Mouse (Mus musculus) heart, adult 18-20 months (tissue): ENCODE measurements around the gene Pgap2. TPM values are rescaled to one million over a fixed set of nuclear protein-coding genes. Genes with fewer than 3 reads are reported as not detected.

Source experiments
- DNase-seq, 2 experiments: peaks; one replicate each; pipeline ENCODE4 v3.0.0; 2021 to 2022; ENCODE audit warnings: mixed read lengths in 1 of 2
- long read RNA-seq, 2 experiments: library from polyadenylated mRNA; stranded (forward); transcript quantifications; one replicate each; pipeline ENCODE4 v2.0.0; 2021
- total RNA-seq, 2 experiments: library from RNA; stranded (reverse); gene quantifications; 2 replicates each; pipeline ENCODE4 v1.2.3; 2021

Gene Pgap2
- 10 to 100 TPM; 77.6 to 82.5 TPM for total RNA-seq
- long read RNA-seq, experiment 1, transcript Pgap2-201 (7 exons, 1,201 nt): major isoform, 25 of 51 reads
- long read RNA-seq, experiment 1, transcript Pgap2-225 (7 exons, 2,034 nt): minor isoform, 5 of 51 reads
- long read RNA-seq, experiment 1, partial matches to known transcripts: 0 of 51 reads
- long read RNA-seq, experiment 1, other reads (novel, unspliced or antisense): 19 of 51 reads
- long read RNA-seq, experiment 2, transcript Pgap2-201 (7 exons, 1,201 nt): major isoform, 8 of 27 reads
- long read RNA-seq, experiment 2, partial matches to known transcripts: 0 of 27 reads
- long read RNA-seq, experiment 2, other reads (novel, unspliced or antisense): 16 of 27 reads

DNA sequence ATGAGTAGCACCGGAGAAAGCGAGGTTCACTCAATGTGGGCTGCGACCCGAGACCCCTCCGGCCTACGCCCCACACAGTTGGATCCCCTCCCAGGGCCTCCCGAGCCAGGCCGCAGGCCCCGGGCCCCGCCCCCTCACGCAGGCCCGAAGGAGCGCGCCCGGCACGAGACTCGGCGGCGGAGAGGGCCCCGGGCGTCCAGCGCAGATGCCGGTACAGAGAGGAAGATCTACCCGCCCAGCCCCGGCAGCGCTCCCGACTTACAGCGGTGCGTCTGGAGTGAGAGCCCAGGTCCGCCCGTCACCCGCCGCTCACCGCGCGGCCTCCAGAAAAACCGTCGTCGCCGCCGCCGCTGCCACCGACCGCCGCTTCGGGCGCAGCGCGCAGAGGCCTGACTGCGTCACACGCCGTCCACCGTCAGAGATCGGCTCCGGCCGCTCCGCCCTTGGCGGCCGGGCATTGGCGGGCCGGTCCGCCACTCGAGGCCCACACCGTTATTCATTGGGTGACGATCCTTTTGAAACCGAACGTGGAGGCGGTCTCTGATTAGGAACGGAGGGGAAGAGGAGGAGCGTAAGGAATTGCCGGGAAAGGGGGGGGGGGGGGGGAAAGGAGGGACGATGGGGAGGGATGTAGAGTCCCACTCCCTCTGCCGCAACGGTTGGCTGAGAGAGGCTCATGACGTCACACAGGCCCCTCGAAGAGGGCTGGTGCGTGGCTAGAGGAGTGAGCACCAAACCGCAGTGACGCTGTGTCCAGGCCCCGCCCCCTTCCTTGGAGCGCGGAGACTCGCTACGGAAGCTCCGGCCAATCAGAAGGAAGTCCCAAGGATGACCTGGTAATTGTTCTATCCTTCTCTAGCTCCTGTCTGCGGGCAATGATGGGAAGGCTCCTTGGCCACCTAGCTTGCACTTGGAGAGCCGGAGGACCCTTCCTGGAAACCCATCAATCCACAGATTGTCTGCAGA lies at the start of gene Pgap2, which contains the start of gene Nup98:
Gene Pgap2, plus strand, starts transcription at position 453 of the 966 bp plus-strand sequence.
Gene Nup98, minus strand, starts transcription at position 421 of the 966 bp plus-strand sequence.
- peak; percentile 99 for DNase-seq

DNA sequence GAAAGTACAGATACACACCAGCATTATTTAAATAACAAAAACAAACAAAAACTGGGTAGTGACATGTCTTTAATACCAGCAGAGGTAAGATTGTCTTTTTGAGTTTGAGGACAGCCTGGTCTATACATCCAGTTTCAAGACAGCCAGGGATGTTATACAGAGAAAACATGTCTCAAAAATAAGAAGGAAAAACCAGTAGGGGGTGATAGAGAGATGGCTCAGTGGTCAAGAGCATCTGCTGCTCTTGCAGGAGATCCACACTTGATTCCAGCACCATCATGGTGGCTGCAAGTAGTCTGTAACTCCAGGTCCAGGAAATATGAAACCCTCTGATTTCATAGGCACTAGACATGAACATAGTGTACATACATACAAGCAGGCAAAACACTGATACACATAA lies 39.7 kb upstream of the Pgap2 start:
- peak in 1 of 2 experiments; percentile 7 for DNase-seq

DNA sequence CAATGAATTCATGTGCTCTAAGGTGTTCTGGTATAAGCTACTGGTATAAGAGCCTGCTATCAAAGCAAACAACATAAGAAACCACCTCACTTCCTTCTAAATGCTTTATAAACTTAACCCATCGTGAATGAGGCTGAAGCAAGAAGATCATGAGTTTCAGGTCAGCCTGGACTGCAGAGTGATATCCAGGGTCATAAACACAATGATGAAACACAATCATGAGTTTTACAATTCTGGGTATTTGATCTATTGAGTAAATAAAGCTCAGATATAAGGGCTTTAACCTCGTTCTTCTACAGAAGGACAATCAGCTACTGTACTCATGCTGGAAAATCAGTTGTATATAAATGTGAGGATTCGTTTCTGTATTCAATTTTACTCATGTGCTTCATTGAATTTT lies 26.2 kb upstream of the Pgap2 start:
- DNase-seq: no peak

DNA sequence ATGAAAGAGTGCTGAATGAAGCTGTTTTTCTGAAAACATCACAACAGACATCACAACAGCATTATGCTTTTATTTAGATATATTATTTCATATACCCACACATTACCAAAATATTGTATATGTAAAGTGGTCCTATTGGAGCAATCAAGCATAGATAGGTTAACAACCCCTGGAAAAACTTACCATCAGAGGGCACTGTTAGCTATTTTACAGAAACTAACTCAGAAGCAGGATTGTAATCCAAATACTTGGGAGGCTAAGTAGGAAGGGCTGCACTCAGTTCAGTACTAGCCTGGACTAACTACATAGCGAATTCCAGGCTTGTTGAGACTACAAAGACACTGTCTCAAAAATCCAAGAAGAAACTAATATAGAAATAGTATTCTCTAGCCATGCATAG lies 17.7 kb upstream of the Pgap2 start:
- DNase-seq: peak in 1 of 2 experiments; percentile 32

DNA sequence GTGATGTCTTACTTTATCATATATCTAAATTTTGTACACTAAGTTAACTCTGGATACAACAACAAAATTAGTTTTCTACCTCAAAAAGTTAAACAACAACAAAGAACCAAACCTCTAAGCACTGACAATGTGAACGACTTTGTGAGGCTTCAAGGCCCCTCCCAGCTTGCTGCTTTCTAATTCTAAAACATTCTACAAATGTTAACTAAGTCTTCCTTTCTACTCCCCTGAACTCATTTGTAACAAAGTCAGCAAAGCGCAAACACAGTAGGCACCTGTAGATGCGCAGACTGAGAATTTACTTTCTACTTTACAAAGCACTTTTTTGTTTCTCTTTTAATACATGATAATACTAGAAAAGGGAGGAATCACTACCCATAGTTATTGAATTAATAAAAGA lies 9.4 kb upstream of the Pgap2 start:
- DNase-seq: no peak

DNA sequence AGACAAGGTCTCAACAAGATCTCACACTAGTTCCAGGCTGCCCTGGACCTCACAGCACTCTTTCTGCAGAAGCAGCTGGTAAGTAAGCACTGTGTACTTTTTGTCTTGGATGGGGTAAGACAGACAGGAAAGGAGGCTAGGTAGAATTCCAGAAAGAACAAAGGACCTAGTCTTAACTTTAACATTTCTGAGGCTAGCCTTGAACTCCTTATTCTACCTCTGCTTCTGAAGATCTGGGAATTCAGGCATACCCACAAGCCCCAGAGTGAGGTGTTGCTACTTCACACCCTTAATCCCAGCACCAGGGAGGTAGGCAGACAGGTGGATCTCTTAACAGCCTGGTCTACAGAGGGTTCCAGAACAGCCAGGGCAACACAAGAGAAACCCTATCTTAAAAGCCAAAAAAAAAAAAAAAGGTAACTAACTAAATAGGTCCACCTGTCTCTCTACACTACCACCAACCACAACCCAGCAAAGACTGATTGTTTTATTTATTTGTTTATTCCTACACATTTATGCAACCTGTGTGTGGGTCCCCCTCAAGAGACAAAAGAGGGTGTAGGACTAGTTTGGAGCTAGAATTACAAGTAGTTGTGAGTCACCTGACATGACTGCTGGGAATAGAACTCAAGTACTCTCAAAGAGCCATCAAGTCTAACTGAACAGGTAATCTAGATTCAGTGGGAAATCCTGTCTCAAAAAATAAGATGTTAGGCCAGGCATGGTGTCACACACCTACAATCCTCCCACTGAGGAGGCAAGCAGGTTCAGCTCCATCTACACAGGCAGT lies 8.8 kb upstream of the Pgap2 start:
- DNase-seq: no peak

DNA sequence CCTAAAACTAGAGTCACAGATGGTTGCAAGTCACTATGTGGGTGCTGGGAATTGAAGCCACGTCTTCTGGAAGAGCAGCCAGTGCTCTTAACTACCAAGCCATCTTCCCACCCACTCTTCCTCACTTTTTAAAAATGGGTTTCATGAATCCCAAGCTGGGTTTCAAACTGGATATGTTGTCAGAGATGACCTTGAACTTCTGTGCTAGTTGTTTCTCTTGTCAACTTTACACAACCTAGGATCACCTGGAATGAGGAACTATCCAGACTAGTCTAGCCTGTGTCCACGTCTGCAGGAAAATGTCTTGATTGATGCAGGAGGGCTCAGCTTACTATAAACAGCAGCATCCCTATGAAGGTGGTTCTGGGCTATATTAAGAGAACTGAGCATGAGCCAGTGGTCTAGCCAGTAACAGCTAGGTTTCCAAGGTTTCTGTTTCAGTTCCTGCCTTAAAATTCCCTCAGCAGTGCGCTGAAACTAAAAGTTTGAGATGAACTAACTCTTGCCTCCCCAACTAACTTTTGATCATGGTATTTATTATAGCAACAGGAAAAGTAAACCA lies 5.6 kb upstream of the Pgap2 start:
- DNase-seq: no peak

DNA sequence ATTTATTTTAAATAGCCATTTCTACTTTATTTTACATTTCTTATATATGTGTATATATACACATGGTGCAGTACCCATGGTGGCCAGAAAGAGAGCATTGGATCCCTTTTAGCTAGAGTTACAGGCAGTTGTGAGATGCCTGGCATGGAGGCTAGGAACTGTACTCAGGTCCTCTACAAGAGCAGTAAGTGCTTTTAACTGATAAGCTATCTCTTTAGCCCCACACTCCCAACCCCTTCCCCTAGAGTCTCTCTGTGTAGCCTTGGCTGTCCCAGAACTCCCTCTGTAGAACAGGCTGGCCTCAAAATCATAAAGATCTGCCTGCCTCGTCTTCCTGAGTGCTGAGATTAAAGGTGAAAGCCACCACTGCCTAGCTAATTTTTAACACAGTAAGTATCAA lies 4.4 kb upstream of the Pgap2 start:
- DNase-seq: no peak

DNA sequence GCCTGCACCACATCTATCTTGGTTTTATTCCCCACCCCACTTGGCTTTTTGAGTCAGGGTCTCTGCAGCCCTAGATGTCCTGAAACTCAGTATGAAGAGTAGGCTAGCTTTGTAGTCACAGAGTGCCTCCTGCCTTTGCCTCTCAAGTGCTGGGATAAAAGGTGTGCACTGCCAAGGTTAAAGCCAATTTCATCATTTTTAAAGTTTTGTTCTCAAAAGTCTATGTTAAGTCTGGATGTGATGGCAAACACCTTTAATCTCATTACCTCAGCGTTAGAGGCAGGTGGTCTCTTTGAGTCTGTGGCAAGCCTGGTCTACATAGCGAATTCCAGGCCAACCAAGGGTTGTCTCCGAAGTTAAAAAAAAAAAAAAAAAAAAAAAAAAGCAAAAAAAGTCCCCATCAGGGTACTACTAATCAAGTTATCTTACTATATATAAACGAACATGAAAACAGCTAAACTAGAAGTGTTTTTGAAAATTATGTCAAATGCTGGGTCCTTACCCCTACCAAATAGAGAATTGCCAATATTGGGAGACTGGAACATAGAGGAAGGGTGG lies 1.1 kb upstream of the Pgap2 start:
- no peak for DNase-seq

DNA sequence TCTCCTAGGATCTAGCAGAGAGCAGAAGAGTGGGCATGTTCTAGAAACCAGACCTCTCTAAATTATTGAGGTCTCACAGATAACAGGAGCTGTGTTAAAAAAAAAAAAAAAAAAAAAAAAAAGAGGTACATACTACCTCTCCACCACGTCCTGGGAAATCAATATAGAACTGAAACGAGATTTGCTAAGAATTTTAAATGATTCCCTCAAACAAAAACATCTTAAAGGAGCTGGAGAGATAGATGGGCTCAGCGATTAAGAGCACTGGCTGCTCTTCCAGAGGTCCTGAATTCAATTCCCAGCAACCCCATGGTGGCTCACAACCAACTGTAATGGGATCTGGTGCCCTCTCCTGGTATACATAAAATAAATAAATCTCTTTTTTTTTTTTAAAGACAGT lies 1.1 kb downstream of the Pgap2 start:
- DNase-seq: no peak

DNA sequence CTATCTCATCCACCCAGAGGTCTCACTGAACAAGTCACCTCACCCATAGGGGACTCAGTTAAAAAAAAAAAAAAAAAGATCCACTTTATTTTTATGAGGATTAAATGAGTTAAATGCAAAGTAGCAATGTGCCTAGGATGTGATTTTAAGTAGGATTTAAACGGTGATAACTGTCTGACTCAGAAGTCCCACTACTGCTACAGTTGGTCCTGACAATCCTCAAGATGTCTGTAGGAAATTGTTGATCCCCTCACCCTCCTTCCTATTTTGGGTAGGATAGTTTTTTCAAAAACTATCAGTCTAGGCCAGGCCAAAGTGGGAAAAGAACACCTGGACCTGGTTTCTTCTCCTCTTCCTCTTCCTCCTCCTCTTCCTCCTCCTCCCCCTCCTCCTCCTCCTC lies 11.9 kb downstream of the Pgap2 start:
- no peak for DNase-seq

DNA sequence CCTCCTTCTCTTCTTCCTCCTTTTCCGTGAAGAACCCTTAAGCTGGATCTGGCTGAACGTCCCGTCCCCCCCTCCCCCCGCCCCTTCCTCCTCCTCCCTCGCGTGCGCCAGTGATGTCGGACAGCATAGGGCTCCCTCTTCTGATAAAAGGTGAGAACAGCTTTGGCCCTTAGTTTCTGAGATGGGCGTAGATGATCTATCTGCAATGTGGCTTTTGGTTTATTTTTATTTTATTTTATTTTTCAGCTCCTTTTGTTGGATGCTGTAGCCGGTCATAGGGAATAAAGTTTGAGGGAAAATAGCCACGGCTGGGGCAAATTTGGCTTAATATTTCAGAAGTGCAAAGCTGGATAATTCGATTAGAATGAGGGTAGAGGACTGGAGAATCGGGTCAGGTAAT lies 12.3 kb downstream of the Pgap2 start:
- peak; percentile 62 to 68 for DNase-seq

DNA sequence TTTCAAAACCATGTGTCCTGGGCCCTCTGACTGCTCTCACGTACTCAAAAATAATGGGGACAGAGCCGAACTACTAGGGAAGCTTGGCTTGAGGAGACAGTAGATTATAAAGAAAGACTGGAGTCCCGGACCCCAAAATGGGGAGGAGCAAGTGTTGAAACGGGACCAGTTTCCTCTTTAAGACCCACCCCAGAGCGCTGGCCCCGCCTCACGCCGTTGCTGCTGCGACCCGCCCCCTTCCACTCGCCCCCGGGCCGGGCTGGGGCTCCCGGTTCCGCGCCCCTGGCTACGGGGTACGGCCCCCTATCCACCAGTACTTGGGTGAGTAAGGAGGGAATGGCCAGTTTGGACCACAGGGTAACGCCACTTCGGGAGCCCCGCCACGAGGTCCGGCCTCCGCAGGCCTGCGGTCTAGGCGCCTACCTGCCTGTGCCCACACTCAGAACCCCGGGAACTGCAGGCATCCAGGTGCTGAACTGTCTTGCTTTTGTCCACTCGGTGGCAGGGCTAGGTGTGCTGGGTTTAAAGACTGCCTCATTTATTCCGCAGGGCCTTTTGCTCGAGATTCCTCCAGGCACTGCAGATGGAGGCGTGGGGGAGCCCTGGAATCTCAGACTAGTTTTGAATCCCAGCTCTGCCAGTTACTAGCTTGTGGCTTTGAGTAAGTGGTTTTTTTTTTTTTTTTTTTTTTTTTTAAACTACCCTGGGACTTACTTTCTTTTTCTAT lies 13.0 kb downstream of the Pgap2 start:
- DNase-seq: peak; percentile 84 to 86

DNA sequence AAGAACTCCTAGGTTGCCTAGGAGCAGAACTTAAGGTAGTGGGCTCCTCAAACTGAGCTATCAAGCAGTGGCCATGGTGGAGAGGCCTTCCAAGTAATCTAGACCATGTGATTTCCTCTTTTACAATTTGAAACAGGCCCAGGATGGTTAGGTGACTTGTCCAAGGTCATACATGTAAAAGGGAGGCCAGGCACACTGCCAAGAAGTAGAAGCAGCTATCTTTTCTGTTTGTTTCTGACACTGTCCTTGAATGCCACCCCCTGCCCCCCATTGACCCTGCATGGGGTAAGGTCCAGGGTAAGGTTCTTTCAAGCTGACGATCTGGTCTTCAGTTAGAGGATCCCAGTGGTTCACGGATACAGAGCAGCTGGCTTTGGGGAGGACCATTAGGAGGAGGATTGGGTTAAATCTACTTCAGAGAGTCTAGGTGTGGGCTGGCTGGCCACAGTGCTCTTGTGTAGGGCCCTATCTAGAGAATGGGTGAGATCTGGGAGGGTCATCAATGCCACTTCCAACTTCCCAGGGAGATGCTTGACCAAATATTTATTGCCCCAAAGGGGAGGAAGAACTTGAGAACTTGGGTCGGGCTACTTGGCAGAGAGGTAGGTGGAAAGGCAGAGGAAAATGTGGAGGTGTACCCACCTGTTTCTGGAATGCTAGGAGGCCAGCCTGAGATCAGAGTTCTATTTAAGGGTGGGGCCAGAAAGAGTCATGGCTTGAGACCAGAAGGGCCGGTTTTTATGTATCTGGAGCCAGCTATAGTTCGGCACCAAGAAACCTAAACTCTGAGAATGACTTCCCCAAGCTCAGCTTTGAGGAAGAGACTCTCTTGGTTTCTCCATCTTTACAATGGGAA lies 14.1 kb downstream of the Pgap2 start:
- no peak for DNase-seq

DNA sequence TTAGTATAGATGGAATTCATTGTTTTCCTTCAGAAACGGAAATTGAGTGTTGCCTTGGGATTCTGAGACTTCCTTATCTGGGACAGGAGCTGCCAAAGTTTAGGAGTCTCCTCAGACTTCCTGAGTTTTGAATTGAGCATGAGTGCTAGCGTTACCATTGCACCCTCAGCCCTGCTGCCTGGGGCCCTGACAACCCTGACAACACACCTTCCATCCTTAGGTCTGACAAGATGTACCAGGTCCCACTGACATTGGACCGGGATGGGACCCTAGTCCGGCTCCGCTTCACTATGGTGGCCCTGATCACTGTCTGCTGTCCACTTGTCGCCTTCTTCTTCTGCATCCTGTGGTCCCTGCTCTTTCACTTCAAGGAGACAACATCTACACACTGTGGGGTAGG lies 16.0 kb downstream of the Pgap2 start:
- DNase-seq: no peak

DNA sequence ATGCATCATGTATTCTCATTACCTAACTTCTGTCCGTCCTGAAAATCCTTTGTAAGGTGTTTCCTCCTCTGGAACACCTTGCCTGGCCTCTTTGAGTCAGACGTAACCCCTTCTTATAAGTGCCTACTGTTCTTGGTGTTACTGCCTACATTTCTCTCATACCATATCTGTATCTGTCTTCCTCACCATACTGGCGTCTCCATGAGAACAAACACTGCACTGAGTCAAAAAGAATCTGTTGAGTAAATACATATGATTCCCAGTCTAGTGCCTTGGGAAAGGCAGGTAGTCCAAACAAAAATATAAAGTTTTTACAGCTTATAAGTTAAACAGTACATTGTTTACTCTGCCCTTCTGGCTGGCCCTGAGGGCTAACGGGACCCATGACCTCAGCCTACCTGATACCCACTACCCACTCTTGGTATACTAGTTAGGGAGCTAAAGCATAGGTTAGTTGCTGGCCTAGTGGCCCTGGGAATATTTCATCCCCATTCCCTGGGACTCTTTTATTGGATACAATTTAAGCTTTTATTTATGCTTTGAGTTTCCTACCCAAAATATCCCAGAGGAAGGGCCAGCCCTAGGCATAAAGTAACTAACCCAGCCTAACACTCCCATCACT lies 18.2 kb downstream of the Pgap2 start:
- DNase-seq: no peak

DNA sequence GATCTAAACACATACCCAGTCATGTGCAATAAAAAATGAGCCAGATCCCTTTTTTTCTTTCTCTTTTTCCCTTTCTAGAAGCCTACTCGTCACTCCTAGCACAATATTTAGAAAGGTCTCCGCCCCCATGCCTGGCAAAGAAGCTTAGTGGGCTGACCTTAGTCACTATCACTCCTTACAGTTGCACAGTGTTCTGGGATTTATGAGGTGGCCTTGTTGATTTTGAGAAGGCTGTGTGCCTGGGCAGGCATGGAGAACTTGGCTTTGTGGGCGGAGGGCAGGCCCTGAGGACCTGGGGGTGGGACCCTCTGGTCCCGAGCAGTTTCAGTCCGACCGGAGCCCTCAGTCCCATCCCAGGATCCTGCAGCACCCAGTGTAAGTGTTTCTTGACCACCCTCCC lies 19.8 kb downstream of the Pgap2 start:
- DNase-seq: no peak

DNA sequence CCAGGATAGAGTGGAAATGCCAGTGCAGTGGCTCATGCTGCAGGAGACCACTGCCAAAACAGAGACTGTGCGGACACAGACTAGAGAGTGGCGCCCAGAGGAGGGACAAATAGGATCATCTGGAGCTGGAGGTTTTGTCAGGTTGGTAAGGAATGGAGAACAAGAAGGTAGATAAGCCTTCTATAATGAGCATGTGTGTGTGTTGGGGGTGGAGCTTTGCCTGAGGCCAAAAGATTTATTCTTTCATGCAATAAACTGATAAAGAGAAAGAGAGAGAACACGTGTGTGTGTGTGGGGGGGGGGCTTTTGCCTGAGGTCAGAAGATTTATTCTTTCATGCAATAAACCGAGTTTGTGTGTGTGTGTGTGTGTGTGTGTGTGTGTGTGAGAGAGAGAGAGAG lies 23.1 kb downstream of the Pgap2 start:
- no peak for DNase-seq

DNA sequence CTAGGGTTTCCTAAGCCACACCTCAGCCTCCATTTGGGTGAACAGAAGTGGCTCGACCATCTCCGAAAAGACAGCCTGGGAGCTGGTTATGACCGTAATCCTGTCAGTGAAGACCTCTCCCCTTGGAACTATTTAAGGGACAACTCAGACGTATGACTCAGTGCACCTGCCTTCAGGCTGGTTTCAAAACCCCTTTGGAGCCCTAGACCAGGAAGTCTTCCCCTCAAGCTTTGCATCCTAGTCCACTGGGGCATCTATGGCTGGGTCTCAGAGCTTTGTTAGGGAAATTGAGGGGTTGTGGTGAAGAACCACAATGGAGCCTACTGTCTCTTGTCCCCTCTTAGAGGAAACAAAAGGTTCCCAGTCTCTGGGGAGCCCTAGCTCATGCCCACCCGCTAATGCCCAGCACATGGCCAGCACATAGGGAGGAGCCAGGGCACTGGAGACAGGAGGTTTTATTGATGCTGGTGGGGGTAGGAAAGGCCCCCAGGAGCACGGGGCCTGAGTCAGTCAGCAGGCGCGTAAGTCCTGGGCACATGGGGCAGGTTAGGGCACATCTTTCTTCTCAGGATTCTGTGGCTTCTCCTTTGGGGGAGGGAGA lies 28.8 kb downstream of the Pgap2 start:
- DNase-seq: no peak
